Mouse (Mus musculus) testis, postnatal 10 days (tissue): ENCODE measurements around the gene Arvcf.

Experiments
- DNase-seq: peaks from one replicate; pipeline ENCODE4 v3.0.0; 2021; ENCODE audit warnings: low spot score

Arvcf gene

GRCm38 (mm10) chr16:18411026-18411649 is 63.2 kb downstream of the Arvcf start:
- no peak for DNase-seq

GRCm38 (mm10) chr16:18411802-18412476 is 64.0 kb downstream of the Arvcf start:
- no peak for DNase-seq

GRCm38 (mm10) chr16:18413032-18413816 is 65.2 kb downstream of the Arvcf start:
- DNase-seq: no peak

- DNase-seq: no peak
These were observed 68.2 kb downstream of the Arvcf start for GRCm38 (mm10) chr16:18416094-18416761.

- no peak for DNase-seq
These were observed 68.9 kb downstream of the Arvcf start for GRCm38 (mm10) chr16:18416837-18417236.

GRCm38 (mm10) chr16:18417491-18417890 is 69.5 kb downstream of the Arvcf start:
- DNase-seq: no peak

- DNase-seq: no peak
These were observed 71.0 kb downstream of the Arvcf start for GRCm38 (mm10) chr16:18418756-18419602.

- no peak for DNase-seq
These were observed 71.6 kb downstream of the Arvcf start for GRCm38 (mm10) chr16:18419603-18420026.

- no peak for DNase-seq
These were observed 72.6 kb downstream of the Arvcf start for GRCm38 (mm10) chr16:18420571-18420970.

GRCm38 (mm10) chr16:18423203-18423914 is 75.4 kb downstream of the Arvcf start:
- DNase-seq: no peak

GRCm38 (mm10) chr16:18423915-18424265 is 75.9 kb downstream of the Arvcf start:
- no peak for DNase-seq

- DNase-seq: no peak
These were observed 76.5 kb downstream of the Arvcf start for GRCm38 (mm10) chr16:18424364-18425045.

GRCm38 (mm10) chr16:18425475-18426214 is 77.7 kb downstream of the Arvcf start:
- no peak for DNase-seq

- peak; percentile 88 for DNase-seq
These were observed 78.3 kb downstream of the Arvcf start, which contains the start of gene Txnrd2 for GRCm38 (mm10) chr16:18426215-18426791. TSS of gene Txnrd2 (plus strand) at chr16:18426384.

GRCm38 (mm10) chr16:18426802-18427280 is 78.9 kb downstream of the Arvcf start, which contains the start of gene Comt:
TSS of gene Comt (minus strand) at chr16:18426852.
- DNase-seq: no peak

GRCm38 (mm10) chr16:18428011-18428515 is 80.1 kb downstream of the Arvcf start:
- no peak for DNase-seq

GRCm38 (mm10) chr16:18428516-18429042 is 80.6 kb downstream of the Arvcf start:
- no peak for DNase-seq

- DNase-seq: no peak
These were observed 81.7 kb downstream of the Arvcf start for GRCm38 (mm10) chr16:18429641-18430040.
